Mouse (Mus musculus): ENCODE results near the gene 1700025G04Rik. TPM values are rescaled to one million over a fixed set of nuclear protein-coding genes. Genes with fewer than 3 reads are reported as not detected.

Gene 1700025G04Rik
- polyA plus RNA-seq, 2 experiments: 24.3 to 36.4 TPM

GRCm38 (mm10) chr1:151918806-151919357 is 171.0 kb downstream of the 1700025G04Rik start:
- DNase-seq (ENCODE audit: low spot score): no peak
- H3K9ac ChIP-seq (ENCODE audit: low read depth, low read length, severe bottlenecking): no peak overlapping the region

GRCm38 (mm10) chr1:151917736-151918135 is 172.2 kb downstream of the 1700025G04Rik start:
- no peaks in the 10 kb centered on the region for H3K9me3 ChIP-seq (ENCODE audit: control insufficient read depth, low read length)
- no peak for ATAC-seq (ENCODE audit: low FRiP score, low read depth)
- H3K4me3 ChIP-seq (replicated peaks; ENCODE audit: low read length): no peak overlapping the region
- H3K4me2 ChIP-seq (replicated peaks; ENCODE audit: low read depth, low read length, severe bottlenecking): no peak overlapping the region
- no peaks in the 10 kb centered on the region for H3K4me1 ChIP-seq (ENCODE audit: control insufficient read depth, insufficient read depth, low read length)
- no peaks in the 10 kb centered on the region for H3K27me3 ChIP-seq (ENCODE audit: control insufficient read depth, insufficient read depth, low read length)
- H3K27ac ChIP-seq (replicated peaks; ENCODE audit: low read depth, low read length): no peak overlapping the region
- H3K9ac ChIP-seq (ENCODE audit: low read depth, low read length, severe bottlenecking): no peak overlapping the region
- no peak for DNase-seq (ENCODE audit: low spot score)
- TF ChIP-seq POLR2A (IDR thresholded peaks at IDR 0.05; ENCODE audit: borderline replicate concordance, extremely low read depth, insufficient read depth, insufficient read length): no peak
- 79% methylated on average over 3 of the region's 3 CpGs for WGBS
- H3K36me3 ChIP-seq (ENCODE audit: control insufficient read depth, insufficient read depth, low read length): no peaks in the 10 kb centered on the region

More at GRCm38 (mm10) chr1:151918806-151919357, 171.0 kb downstream of the 1700025G04Rik start:
- H3K27me3 ChIP-seq (ENCODE audit: control insufficient read depth, insufficient read depth, low read length): no peaks in the 10 kb centered on the region
- no peaks in the 10 kb centered on the region for H3K4me1 ChIP-seq (ENCODE audit: control insufficient read depth, insufficient read depth, low read length)
- no peak overlapping the region for H3K27ac ChIP-seq (replicated peaks; ENCODE audit: low read depth, low read length)
- WGBS: 60% methylated on average over 9 of the region's 9 CpGs
- no peak for TF ChIP-seq POLR2A (IDR thresholded peaks at IDR 0.05; ENCODE audit: borderline replicate concordance, extremely low read depth, insufficient read depth, insufficient read length)
- no peaks in the 10 kb centered on the region for H3K9me3 ChIP-seq (ENCODE audit: control insufficient read depth, low read length)
- H3K4me3 ChIP-seq (replicated peaks; ENCODE audit: low read length): no peak overlapping the region
- no peaks in the 10 kb centered on the region for H3K36me3 ChIP-seq (ENCODE audit: control insufficient read depth, insufficient read depth, low read length)
- no peak for ATAC-seq (ENCODE audit: low FRiP score, low read depth)
- H3K4me2 ChIP-seq (replicated peaks; ENCODE audit: low read depth, low read length, severe bottlenecking): no peak overlapping the region

- Histone ChIP-seq H3K27ac (replicated peaks; ENCODE audit: low read depth, low read length) (no peak overlapping the region), H3K9me3 (ENCODE audit: control insufficient read depth, low read length) (no peaks in the 10 kb centered on the region), H3K9ac (ENCODE audit: low read depth, low read length, severe bottlenecking) (no peak overlapping the region), H3K4me3 (replicated peaks; ENCODE audit: low read length) (no peak overlapping the region), H3K27me3 (ENCODE audit: control insufficient read depth, insufficient read depth, low read length) (no peaks in the 10 kb centered on the region), H3K4me1 (ENCODE audit: control insufficient read depth, insufficient read depth, low read length) (no peaks in the 10 kb centered on the region; the same call in 1 of the 2 replicates), H3K36me3 (ENCODE audit: control insufficient read depth, insufficient read depth, low read length) (no peaks in the 10 kb centered on the region), H3K4me2 (replicated peaks; ENCODE audit: low read depth, low read length, severe bottlenecking) (no peak overlapping the region)
- TF ChIP-seq POLR2A (IDR thresholded peaks at IDR 0.05; ENCODE audit: borderline replicate concordance, extremely low read depth, insufficient read depth, insufficient read length): no peak
- DNase-seq (ENCODE audit: low spot score) (no peak), ATAC-seq (ENCODE audit: low FRiP score, low read depth) (no peak)
- 90% methylated on average over 9 of the region's 9 CpGs for WGBS
Observed at GRCm38 (mm10) chr1:151914494-151914893, 175.4 kb downstream of the 1700025G04Rik start.

- no peak for DNase-seq (ENCODE audit: low spot score)
- H3K27ac ChIP-seq (replicated peaks; ENCODE audit: low read depth, low read length): no peak overlapping the region
- 58% methylated on average over 4 of the region's 4 CpGs for WGBS
Observed at GRCm38 (mm10) chr1:151907014-151907413, 182.9 kb downstream of the 1700025G04Rik start.

GRCm38 (mm10) chr1:151900706-151901360 is 189.1 kb downstream of the 1700025G04Rik start:
- Histone ChIP-seq H3K27me3 (ENCODE audit: control insufficient read depth, insufficient read depth, low read length) (no peaks in the 10 kb centered on the region), H3K27ac (replicated peaks; ENCODE audit: low read depth, low read length) (no peak overlapping the region), H3K4me2 (replicated peaks; ENCODE audit: low read depth, low read length, severe bottlenecking) (no peak overlapping the region), H3K9ac (ENCODE audit: low read depth, low read length, severe bottlenecking) (no peak overlapping the region), H3K4me3 (replicated peaks; ENCODE audit: low read length) (no peak overlapping the region), H3K9me3 (ENCODE audit: control insufficient read depth, low read length) (no peaks in the 10 kb centered on the region), H3K4me1 (ENCODE audit: control insufficient read depth, insufficient read depth, low read length) (peaks cover 14% of the 10 kb centered on the region), H3K36me3 (ENCODE audit: control insufficient read depth, insufficient read depth, low read length) (no peaks in the 10 kb centered on the region)
- ATAC-seq (ENCODE audit: low FRiP score, low read depth): no peak
- DNase-seq (ENCODE audit: low spot score): no peak
- WGBS: 43% methylated on average over 12 of the region's 12 CpGs
- no peak for TF ChIP-seq POLR2A (IDR thresholded peaks at IDR 0.05; ENCODE audit: borderline replicate concordance, extremely low read depth, insufficient read depth, insufficient read length)

More at GRCm38 (mm10) chr1:151907014-151907413, 182.9 kb downstream of the 1700025G04Rik start:
- TF ChIP-seq POLR2A (IDR thresholded peaks at IDR 0.05; ENCODE audit: borderline replicate concordance, extremely low read depth, insufficient read depth, insufficient read length): no peak
- 0 out of 2 replicates have a peak, but pooled peaks have one; percentile 23 for ATAC-seq (ENCODE audit: low FRiP score, low read depth)
- no peaks in the 10 kb centered on the region for H3K27me3 ChIP-seq (ENCODE audit: control insufficient read depth, insufficient read depth, low read length)
- no peaks in the 10 kb centered on the region for H3K36me3 ChIP-seq (ENCODE audit: control insufficient read depth, insufficient read depth, low read length)
- H3K4me1 ChIP-seq (ENCODE audit: control insufficient read depth, insufficient read depth, low read length): no peaks in the 10 kb centered on the region; the same call in 1 of the 2 replicates
- H3K4me2 ChIP-seq (replicated peaks; ENCODE audit: low read depth, low read length, severe bottlenecking): no peak overlapping the region
- no peak overlapping the region for H3K4me3 ChIP-seq (replicated peaks; ENCODE audit: low read length)
- H3K9ac ChIP-seq (ENCODE audit: low read depth, low read length, severe bottlenecking): no peak overlapping the region
- H3K9me3 ChIP-seq (ENCODE audit: control insufficient read depth, low read length): no peaks in the 10 kb centered on the region
